Mouse (Mus musculus) hindbrain, embryonic 12.5 days (tissue): Measurements from ENCODE around the gene Spp2. TPM values are rescaled to one million over a fixed set of nuclear protein-coding genes. Genes with fewer than 3 reads are reported as not detected.

Experiments used
- ATAC-seq: fragments of 200-750 bp; cut with Nextera tagmentation; 2 replicates; pipeline ENCODE4 v1.8.0; 2017; ENCODE audit warnings: moderate TSS enrichment; ENCODE audit not compliant: low FRiP score
- H3K27ac ChIP-seq: fragments of 300-500 bp; sonication (generic); 2 replicates; pipeline ENCODE4 v1.5.1; 2016; ENCODE audit warnings: mild to moderate bottlenecking
- H3K27me3 ChIP-seq: fragments of 300-500 bp; sonication (generic); 2 replicates; pipeline ENCODE4 v1.6.1; 2016; ENCODE audit warnings: mild to moderate bottlenecking
- H3K36me3 ChIP-seq: fragments of 300-500 bp; sonication (generic); 2 replicates; pipeline ENCODE4 v1.6.1; 2016; ENCODE audit warnings: mild to moderate bottlenecking
- H3K4me1 ChIP-seq: fragments of 300-500 bp; sonication (generic); 2 replicates; pipeline ENCODE4 v1.6.1; 2016
- H3K4me2 ChIP-seq: fragments of 300-500 bp; sonication (generic); replicated peaks from 2 replicates; pipeline ENCODE4 v1.6.1; 2016; ENCODE audit warnings: mild to moderate bottlenecking
- H3K4me3 ChIP-seq: fragments of 300-500 bp; sonication (generic); 2 replicates; pipeline ENCODE4 v1.5.1; 2016; ENCODE audit warnings: mild to moderate bottlenecking
- H3K9ac ChIP-seq: fragments of 300-500 bp; sonication (generic); 2 replicates; pipeline ENCODE4 v1.6.1; 2016; ENCODE audit warnings: mild to moderate bottlenecking, moderate library complexity
- H3K9me3 ChIP-seq: fragments of 300-500 bp; sonication (generic); replicated peaks from 2 replicates; pipeline ENCODE4 v1.6.1; 2016; ENCODE audit warnings: mild to moderate bottlenecking
- WGBS: fragments of 180-500 bp; shearing (Covaris S2); methylation state at CpG from one replicate; pipeline ENCODE4 v1.1.7; 2016; 5-methylcytosine and 5-hydroxymethylcytosine counted together
- polyA plus RNA-seq: library from polyadenylated mRNA; unstranded; fragments of >200 nt; fragmentation: Nextera tagmentation; extraction: Ambion mirVana; gene quantifications from 2 replicates; pipeline ENCODE4 v1.2.1, GENCODE M21; 2016

Gene Spp2
- polyA plus RNA-seq, 1 experiment from 2014 or later, result not detected

GRCm38 (mm10) chr1:88418943-88419342 is 12.2 kb downstream of the Spp2 start:
- no peaks in the 10 kb centered on the region for H3K27me3 ChIP-seq
- ATAC-seq, result no peak
- no peaks in the 10 kb centered on the region for H3K9me3 ChIP-seq
- no peak overlapping the region for H3K9ac ChIP-seq
- H3K4me2 ChIP-seq, result no peak overlapping the region
- H3K4me3 ChIP-seq, result no peak overlapping the region
- H3K36me3 ChIP-seq, result no peaks in the 10 kb centered on the region
- WGBS, result 81% methylated on average over 2 of the region's 2 CpGs
- no peaks in the 10 kb centered on the region for H3K4me1 ChIP-seq
- no peak overlapping the region for H3K27ac ChIP-seq

- Histone ChIP-seq H3K27ac (no peak overlapping the region), H3K4me3 (no peak overlapping the region), H3K9ac (no peak overlapping the region), H3K36me3 (no peaks in the 10 kb centered on the region), H3K27me3 (no peaks in the 10 kb centered on the region), H3K9me3 (no peaks in the 10 kb centered on the region), H3K4me2 (no peak overlapping the region), H3K4me1 (no peaks in the 10 kb centered on the region)
- WGBS, result 89% methylated on average over 10 of the region's 10 CpGs
- no peak for ATAC-seq
These were observed 15.3 kb downstream of the Spp2 start for GRCm38 (mm10) chr1:88422045-88422444.

- no peak overlapping the region for H3K4me2 ChIP-seq
- no peak for ATAC-seq
- H3K27ac ChIP-seq, result no peak overlapping the region
- no peaks in the 10 kb centered on the region for H3K4me1 ChIP-seq
- no peaks in the 10 kb centered on the region for H3K36me3 ChIP-seq
- WGBS, result 75% methylated on average over 7 of the region's 7 CpGs
- no peaks in the 10 kb centered on the region for H3K27me3 ChIP-seq
- no peaks in the 10 kb centered on the region for H3K9me3 ChIP-seq
- H3K9ac ChIP-seq, result no peak overlapping the region
- no peak overlapping the region for H3K4me3 ChIP-seq
These were observed 16.2 kb downstream of the Spp2 start for GRCm38 (mm10) chr1:88422846-88423395.

GRCm38 (mm10) chr1:88424602-88425252 is 18.0 kb downstream of the Spp2 start:
- Histone ChIP-seq H3K27me3 (no peaks in the 10 kb centered on the region), H3K9ac (no peak overlapping the region), H3K4me2 (no peak overlapping the region), H3K9me3 (no peaks in the 10 kb centered on the region), H3K36me3 (no peaks in the 10 kb centered on the region), H3K27ac (no peak overlapping the region), H3K4me3 (no peak overlapping the region), H3K4me1 (peaks cover 7% of the 10 kb centered on the region)
- peak; percentile 54 for ATAC-seq
- WGBS, result 27% methylated on average over 8 of the region's 8 CpGs

GRCm38 (mm10) chr1:88427987-88428741 is 21.4 kb downstream of the Spp2 start:
- Histone ChIP-seq H3K9ac (no peak overlapping the region), H3K9me3 (no peaks in the 10 kb centered on the region), H3K4me3 (no peak overlapping the region), H3K4me1 (peaks cover 7% of the 10 kb centered on the region), H3K27me3 (0 out of 2 replicates have a peak, but pooled peaks cover 3% of the 10 kb centered on the region), H3K27ac (no peak overlapping the region), H3K36me3 (no peaks in the 10 kb centered on the region), H3K4me2 (no peak overlapping the region)
- WGBS, result 84% methylated on average over 11 of the region's 11 CpGs
- no peak for ATAC-seq

GRCm38 (mm10) chr1:88429413-88429812 is 22.7 kb downstream of the Spp2 start:
- 40% methylated on average over 1 of the region's 1 CpGs for WGBS
- H3K9me3 ChIP-seq, result no peaks in the 10 kb centered on the region
- no peak overlapping the region for H3K4me2 ChIP-seq
- H3K36me3 ChIP-seq, result no peaks in the 10 kb centered on the region
- H3K27ac ChIP-seq, result no peak overlapping the region
- 0 out of 2 replicates have a peak, but pooled peaks cover 3% of the 10 kb centered on the region for H3K27me3 ChIP-seq
- no peak overlapping the region for H3K9ac ChIP-seq
- ATAC-seq, result no peak
- no peak overlapping the region for H3K4me3 ChIP-seq
- H3K4me1 ChIP-seq, result peaks cover 7% of the 10 kb centered on the region

GRCm38 (mm10) chr1:88431262-88431661 is 24.5 kb downstream of the Spp2 start:
- Histone ChIP-seq H3K27ac (no peak overlapping the region), H3K36me3 (no peaks in the 10 kb centered on the region), H3K4me3 (no peak overlapping the region), H3K27me3 (0 out of 2 replicates have a peak, but pooled peaks cover 3% of the 10 kb centered on the region), H3K9ac (no peak overlapping the region), H3K9me3 (no peaks in the 10 kb centered on the region), H3K4me2 (no peak overlapping the region), H3K4me1 (peaks cover 7% of the 10 kb centered on the region)
- ATAC-seq, result no peak
- WGBS, result 81% methylated on average over 4 of the region's 4 CpGs

- Histone ChIP-seq H3K4me1 (peaks cover 7% of the 10 kb centered on the region), H3K9me3 (no peaks in the 10 kb centered on the region), H3K9ac (no peak overlapping the region), H3K27me3 (0 out of 2 replicates have a peak, but pooled peaks cover 3% of the 10 kb centered on the region), H3K4me2 (no peak overlapping the region), H3K27ac (no peak overlapping the region), H3K4me3 (no peak overlapping the region), H3K36me3 (no peaks in the 10 kb centered on the region)
- ATAC-seq, result no peak
- 39% methylated on average over 3 of the region's 3 CpGs for WGBS
These were observed 25.8 kb downstream of the Spp2 start for GRCm38 (mm10) chr1:88432601-88433000.

- no peak overlapping the region for H3K4me3 ChIP-seq
- H3K4me1 ChIP-seq, result peaks cover 7% of the 10 kb centered on the region
- H3K27ac ChIP-seq, result no peak overlapping the region
- 73% methylated on average over 6 of the region's 6 CpGs for WGBS
- H3K36me3 ChIP-seq, result no peaks in the 10 kb centered on the region
- no peak for ATAC-seq
- no peaks in the 10 kb centered on the region for H3K9me3 ChIP-seq
- no peak overlapping the region for H3K4me2 ChIP-seq
- H3K27me3 ChIP-seq, result 0 out of 2 replicates have a peak, but pooled peaks cover 3% of the 10 kb centered on the region
- no peak overlapping the region for H3K9ac ChIP-seq
These were observed 26.5 kb downstream of the Spp2 start for GRCm38 (mm10) chr1:88433096-88433883.

GRCm38 (mm10) chr1:88434057-88434456 is 27.3 kb downstream of the Spp2 start:
- Histone ChIP-seq H3K4me3 (no peak overlapping the region), H3K4me1 (peaks cover 7% of the 10 kb centered on the region), H3K36me3 (no peaks in the 10 kb centered on the region), H3K9ac (no peak overlapping the region), H3K9me3 (no peaks in the 10 kb centered on the region), H3K27me3 (0 out of 2 replicates have a peak, but pooled peaks cover 3% of the 10 kb centered on the region), H3K27ac (no peak overlapping the region), H3K4me2 (no peak overlapping the region)
- 67% methylated on average over 4 of the region's 4 CpGs for WGBS
- no peak for ATAC-seq

GRCm38 (mm10) chr1:88437206-88438126 is 30.7 kb downstream of the Spp2 start:
- Histone ChIP-seq H3K4me2 (no peak overlapping the region), H3K27ac (no peak overlapping the region), H3K9me3 (no peaks in the 10 kb centered on the region), H3K27me3 (0 out of 2 replicates have a peak, but pooled peaks cover 3% of the 10 kb centered on the region), H3K36me3 (no peaks in the 10 kb centered on the region), H3K4me1 (no peaks in the 10 kb centered on the region), H3K4me3 (no peak overlapping the region), H3K9ac (no peak overlapping the region)
- ATAC-seq, result no peak
- WGBS, result 78% methylated on average over 9 of the region's 9 CpGs
